In genomic region chr13:21326191-21326590, GRCm38 (mm10) we compare ENCODE assay signal across 8 mouse cellular contexts. TPM values are rescaled to one million over a fixed set of nuclear protein-coding genes. Genes with fewer than 3 reads are reported as not detected.
DNase-seq lines count a peak whose midpoint lies in the region; ATAC-seq and TF ChIP-seq lines count a peak whose summit lies in the region.

No protein-coding gene starts in this region.

- no peak overlapping the region for H3K27ac ChIP-seq in layer of hippocampus, adult 2 months
- H3K27ac ChIP-seq in heart, embryonic 15.5 days = no peak overlapping the region
- no peak overlapping the region for H3K27ac ChIP-seq in liver, embryonic 15.5 days (replicated peaks)
- H3K27ac ChIP-seq in stomach, embryonic 15.5 days = no peak overlapping the region

- peak; percentile 86 for TF ChIP-seq CTCF in layer of hippocampus, adult 2 months (conservative IDR thresholded peaks at IDR 0.05)

- no peaks in the 10 kb centered on the region for H3K36me3 ChIP-seq in heart, embryonic 15.5 days
- no peaks in the 10 kb centered on the region for H3K36me3 ChIP-seq in liver, embryonic 15.5 days (replicated peaks)
- H3K36me3 ChIP-seq in stomach, embryonic 15.5 days = no peaks in the 10 kb centered on the region

- H3K27me3 ChIP-seq in heart, embryonic 15.5 days = no peaks in the 10 kb centered on the region
- H3K27me3 ChIP-seq in liver, embryonic 15.5 days = peaks cover 45% of the 10 kb centered on the region
- no peaks in the 10 kb centered on the region for H3K27me3 ChIP-seq in stomach, embryonic 15.5 days (replicated peaks)

- H3K4me1 ChIP-seq in heart, embryonic 15.5 days (replicated peaks) = peaks cover 5% of the 10 kb centered on the region
- H3K4me1 ChIP-seq in liver, embryonic 15.5 days (replicated peaks) = peaks cover 16% of the 10 kb centered on the region
- H3K4me1 ChIP-seq in stomach, embryonic 15.5 days = peaks cover 3% of the 10 kb centered on the region; the same call in 1 of the 2 replicates

- peak; percentile 18 to 26 for DNase-seq in layer of hippocampus, adult 2 months (ENCODE audit: low spot score in 2 of 2)
- no peak for DNase-seq in layer of hippocampus, adult 9-11 months
- no peak for DNase-seq in testis, postnatal 14 days (ENCODE audit: low spot score)
- no peak for DNase-seq in frontal cortex, postnatal 36 days (ENCODE audit: low spot score in 2 of 2)

- 7% methylated on average over 4 of the region's 4 CpGs for whole genome bisulfite sequencing in heart, embryonic 15.5 days
- WGBS in liver, embryonic 15.5 days (ENCODE audit: insufficient replicate concordance) = under 1% methylated on average over 4 of the region's 4 CpGs
- 13% methylated on average over 4 of the region's 4 CpGs for WGBS in stomach, embryonic 15.5 days

- H3K9me3 ChIP-seq in heart, embryonic 15.5 days (replicated peaks) = no peaks in the 10 kb centered on the region
- H3K9me3 ChIP-seq in liver, embryonic 15.5 days (replicated peaks) = no peaks in the 10 kb centered on the region
- H3K9me3 ChIP-seq in stomach, embryonic 15.5 days = no peaks in the 10 kb centered on the region

- peak overlapping the region; percentile 83 for H3K4me3 ChIP-seq in layer of hippocampus, adult 2 months
- H3K4me3 ChIP-seq in heart, embryonic 15.5 days = peak overlapping the region; percentile 48
- H3K4me3 ChIP-seq in liver, embryonic 15.5 days (replicated peaks) = peak overlapping the region; percentile 49; the same call in 1 of the 2 replicates
- H3K4me3 ChIP-seq in stomach, embryonic 15.5 days (replicated peaks) = peak overlapping the region; percentile 40; the same call in 1 of the 2 replicates

- peak overlapping the region; percentile 73 for H3K4me2 ChIP-seq in heart, embryonic 15.5 days
- peak overlapping the region; percentile 60 for H3K4me2 ChIP-seq in liver, embryonic 15.5 days
- peak overlapping the region; percentile 65 for H3K4me2 ChIP-seq in stomach, embryonic 15.5 days

- no peak overlapping the region for H3K9ac ChIP-seq in heart, embryonic 15.5 days
- no peak overlapping the region for H3K9ac ChIP-seq in liver, embryonic 15.5 days
- no peak overlapping the region for H3K9ac ChIP-seq in stomach, embryonic 15.5 days

- peak; percentile 38; the same call in 1 of the 2 replicates for ATAC-seq in common myeloid progenitor, adult 5-6 weeks (replicated peaks; ENCODE audit: low read depth, poor library complexity, severe bottlenecking)
- no peak for ATAC-seq in heart, embryonic 15.5 days (replicated peaks; ENCODE audit: insufficient number of reproducible peaks, insufficient read depth, low FRiP score, low read depth)
- peak; percentile 25; the same call in 1 of the 2 replicates for ATAC-seq in liver, embryonic 15.5 days (ENCODE audit: insufficient read depth)
- no peak for ATAC-seq in stomach, embryonic 15.5 days (ENCODE audit: insufficient read depth, low FRiP score, low read depth)

RNA-seq across cellular contexts. Expression of gene Gpx6, which starts 14.3 kb away (rescaled TPM):
- total RNA-seq in layer of hippocampus, adult 2 months (2021) = not detected
- not detected in 2 replicates for total RNA-seq in common myeloid progenitor, adult 5-6 weeks (2017)
- not detected in 2 replicates for polyA plus RNA-seq in heart, embryonic 15.5 days (2015; fragmentation: Nextera tagmentation; extraction: Ambion mirVana)
- not detected in 2 replicates for polyA plus RNA-seq in liver, embryonic 15.5 days (2015; fragmentation: Nextera tagmentation; extraction: Ambion mirVana)
- polyA plus RNA-seq in stomach, embryonic 15.5 days (2015; fragmentation: Nextera tagmentation; extraction: Ambion mirVana) = not detected in 2 replicates

RNA-seq across cellular contexts. Expression of gene Olfr1367, which starts 20.5 kb away (rescaled TPM):
- not detected for total RNA-seq in layer of hippocampus, adult 2 months (2021)
- not detected in 2 replicates for total RNA-seq in common myeloid progenitor, adult 5-6 weeks (2017)
- polyA plus RNA-seq in heart, embryonic 15.5 days (2015; fragmentation: Nextera tagmentation; extraction: Ambion mirVana) = not detected in 2 replicates
- not detected in 2 replicates for polyA plus RNA-seq in liver, embryonic 15.5 days (2015; fragmentation: Nextera tagmentation; extraction: Ambion mirVana)
- not detected in 2 replicates for polyA plus RNA-seq in stomach, embryonic 15.5 days (2015; fragmentation: Nextera tagmentation; extraction: Ambion mirVana)

RNA-seq across cellular contexts. Expression of gene Gpx5, which starts 33.7 kb away (rescaled TPM):
- not detected for total RNA-seq in layer of hippocampus, adult 2 months (2021)
- total RNA-seq in common myeloid progenitor, adult 5-6 weeks (2017) = not detected in 2 replicates
- polyA plus RNA-seq in heart, embryonic 15.5 days (2015; fragmentation: Nextera tagmentation; extraction: Ambion mirVana) = not detected in 2 replicates
- not detected in 2 replicates for polyA plus RNA-seq in liver, embryonic 15.5 days (2015; fragmentation: Nextera tagmentation; extraction: Ambion mirVana)
- polyA plus RNA-seq in stomach, embryonic 15.5 days (2015; fragmentation: Nextera tagmentation; extraction: Ambion mirVana) = not detected in 2 replicates

RNA-seq across cellular contexts. Expression of gene Zscan12, which starts 36.4 kb away (rescaled TPM):
- 1 to 10 TPM; 9.4 to 10.0 TPM for total RNA-seq in layer of hippocampus, adult 2 months (2021)
- total RNA-seq in common myeloid progenitor, adult 5-6 weeks (2017) = 9.0 and 12.3 TPM in 2 replicates
- polyA plus RNA-seq in heart, embryonic 15.5 days (2015; fragmentation: Nextera tagmentation; extraction: Ambion mirVana) = 6.5 and 8.7 TPM in 2 replicates
- polyA plus RNA-seq in liver, embryonic 15.5 days (2015; fragmentation: Nextera tagmentation; extraction: Ambion mirVana) = 3.0 and 3.1 TPM in 2 replicates
- 9.9 and 10.0 TPM in 2 replicates for polyA plus RNA-seq in stomach, embryonic 15.5 days (2015; fragmentation: Nextera tagmentation; extraction: Ambion mirVana)

Comparison
In these comparisons a context has a peak if more than half of its experiments do, and no peak if none do; other contexts are left out.
1. DNase-seq: peak in layer of hippocampus, adult 2 months (2 of 2); none in layer of hippocampus, adult 9-11 months (single experiment), testis, postnatal 14 days (single experiment) and frontal cortex, postnatal 36 days (0 of 2).
2. ATAC-seq: peak in common myeloid progenitor, adult 5-6 weeks (single experiment) and liver, embryonic 15.5 days (single experiment); none in heart, embryonic 15.5 days (single experiment) and stomach, embryonic 15.5 days (single experiment).
3. Peak in every context shown above with its lines, with median percentiles within 50 percentile points of each other: H3K4me3 ChIP-seq and H3K4me2 ChIP-seq.